Mouse (Mus musculus): ENCODE results near the gene Zbtb9.
"Not testable (repeated sequence)": the region's sequence is repeated elsewhere in the genome, so short reads cannot be mapped to it uniquely, and the experiment has no call there.

Gene Zbtb9

DNA sequence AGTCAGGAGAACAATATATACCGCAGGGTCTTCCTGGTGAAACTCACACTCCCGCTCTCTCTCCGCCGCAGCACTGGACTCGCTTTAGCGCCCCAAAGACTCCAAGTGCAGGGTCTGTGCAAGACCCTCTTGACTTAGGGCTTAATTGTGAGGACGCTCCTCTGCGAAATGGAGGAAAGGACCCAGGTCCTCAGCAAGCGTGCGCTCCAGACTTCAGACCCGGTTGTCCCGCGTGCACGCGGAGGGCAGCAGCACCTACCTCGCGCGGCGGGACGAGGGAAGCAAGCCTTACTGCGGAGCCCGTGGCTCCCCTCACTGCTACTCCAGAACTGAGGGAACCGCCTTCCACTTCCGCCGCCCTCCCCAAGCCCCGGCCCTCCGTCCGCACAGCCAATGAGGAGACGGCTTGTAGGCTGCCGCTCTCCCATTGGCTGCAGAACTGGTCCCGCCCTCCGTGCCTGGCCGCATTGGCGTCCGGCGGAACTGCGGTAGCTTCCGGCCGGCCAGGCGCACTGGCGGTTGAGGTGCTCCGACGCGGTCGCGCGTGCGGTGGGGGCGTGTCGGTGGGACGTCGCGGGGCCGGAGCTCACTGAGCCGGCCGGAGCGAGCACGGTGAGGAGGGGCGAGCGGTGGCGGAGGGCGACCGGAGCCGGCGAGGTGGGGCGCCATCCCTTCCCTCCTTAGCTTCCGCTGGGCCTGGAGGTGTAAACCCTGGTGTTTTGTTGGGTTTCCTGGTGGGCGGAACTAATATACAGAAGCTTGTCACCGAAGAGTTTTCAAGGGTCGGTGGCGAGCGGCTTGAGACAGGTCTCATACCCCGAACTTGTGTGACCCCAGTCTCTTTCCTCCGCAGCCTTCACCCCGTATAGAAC lies at the start of gene Zbtb9:
Zbtb9 (plus strand) TSS at position 465 of the 872 bp plus-strand sequence.
- peak; percentile 94 to 95 for DNase-seq

DNA sequence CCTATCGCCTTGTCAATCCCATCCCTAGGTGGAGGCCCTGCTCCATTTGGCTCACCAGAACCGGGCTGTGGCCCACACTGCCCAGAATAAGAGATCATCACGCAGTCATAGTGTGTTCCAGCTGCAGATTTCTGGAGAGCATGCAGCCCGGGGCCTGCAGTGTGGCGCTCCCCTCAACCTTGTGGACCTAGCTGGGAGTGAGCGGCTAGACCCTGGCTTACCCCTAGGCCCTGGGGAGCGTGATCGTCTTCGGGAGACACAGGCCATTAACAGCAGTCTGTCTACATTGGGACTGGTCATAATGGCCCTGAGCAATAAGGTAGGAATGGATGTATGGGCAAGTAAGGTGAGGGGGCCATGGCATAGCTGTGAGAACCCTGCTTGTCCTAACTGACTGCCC lies 47.6 kb upstream of the Zbtb9 start:
- DNase-seq: not testable (repeated sequence)

DNA sequence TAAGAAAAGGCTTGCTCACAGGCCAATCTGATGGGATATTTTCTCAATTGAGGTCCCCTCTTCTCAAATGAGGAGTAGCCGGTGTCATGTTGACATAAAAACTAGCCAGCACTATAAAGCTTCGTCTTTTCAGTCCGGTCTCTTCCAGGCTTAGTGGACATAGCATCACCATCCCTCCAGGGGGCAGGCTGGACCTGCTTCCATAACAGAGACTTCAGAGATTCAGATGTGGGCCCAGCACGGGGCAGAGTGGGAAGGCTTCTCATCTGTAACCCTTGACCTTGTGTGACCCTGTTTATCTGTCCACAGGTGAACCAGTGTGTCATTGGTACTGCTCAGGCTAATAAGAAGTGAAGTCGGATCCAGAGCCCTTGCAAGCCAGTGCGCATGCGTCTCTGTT lies 41.2 kb upstream of the Zbtb9 start:
- DNase-seq: peak in 1 of 2 experiments; percentile 62

DNA sequence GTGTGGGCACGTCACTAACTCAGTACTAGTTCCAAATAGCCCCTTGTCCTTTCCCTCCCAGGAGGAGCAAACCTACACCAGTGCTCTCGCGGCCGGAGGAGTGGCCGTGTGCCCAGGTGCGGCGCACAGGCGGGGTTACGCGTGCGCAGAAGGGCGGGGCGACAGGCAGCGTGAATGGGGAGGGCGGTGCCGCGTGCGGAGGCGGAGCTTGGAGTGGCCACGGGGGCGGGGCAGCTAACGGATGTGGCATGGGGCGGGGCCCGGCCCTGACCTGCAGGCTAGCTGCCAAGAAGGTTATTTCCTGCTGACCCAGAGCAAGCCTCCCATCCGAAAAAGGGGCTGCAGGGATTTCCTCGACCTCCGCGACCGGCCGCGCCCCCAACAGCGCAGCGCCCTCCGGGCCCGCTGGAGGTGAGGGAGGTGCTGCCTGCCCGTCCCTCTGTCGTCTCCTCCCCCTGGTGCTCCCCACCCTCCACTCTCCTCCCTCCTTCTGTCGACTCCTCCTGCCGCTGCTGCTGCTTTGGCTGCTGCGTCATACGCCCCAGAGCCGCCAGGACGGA lies 40.0 kb upstream of the Zbtb9 start, which contains the start of gene Phf1:
Phf1 (plus strand) TSS at position 214 of the 560 bp plus-strand sequence.
- peak; percentile 96 to 99 for DNase-seq

DNA sequence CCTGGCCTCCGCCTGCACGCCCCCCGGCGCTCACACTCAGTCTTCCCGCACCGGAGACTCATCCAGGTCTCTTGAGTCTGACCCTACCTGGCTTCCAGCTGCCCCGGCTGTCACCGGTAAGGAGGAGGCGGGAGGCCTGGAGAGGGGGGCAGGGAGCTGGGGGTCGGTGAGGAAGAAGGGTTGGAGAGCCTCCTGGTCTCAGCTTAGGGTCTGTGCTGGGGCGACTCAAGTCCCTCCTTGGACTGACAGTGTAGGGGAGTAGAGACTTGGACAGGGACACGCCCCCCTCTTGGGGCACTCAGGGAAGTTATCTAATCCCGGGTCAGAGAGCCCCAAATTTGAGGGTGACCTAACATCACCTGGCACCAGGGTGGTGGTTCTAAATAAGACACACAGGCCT lies 39.5 kb upstream of the Zbtb9 start:
- DNase-seq: no peak

DNA sequence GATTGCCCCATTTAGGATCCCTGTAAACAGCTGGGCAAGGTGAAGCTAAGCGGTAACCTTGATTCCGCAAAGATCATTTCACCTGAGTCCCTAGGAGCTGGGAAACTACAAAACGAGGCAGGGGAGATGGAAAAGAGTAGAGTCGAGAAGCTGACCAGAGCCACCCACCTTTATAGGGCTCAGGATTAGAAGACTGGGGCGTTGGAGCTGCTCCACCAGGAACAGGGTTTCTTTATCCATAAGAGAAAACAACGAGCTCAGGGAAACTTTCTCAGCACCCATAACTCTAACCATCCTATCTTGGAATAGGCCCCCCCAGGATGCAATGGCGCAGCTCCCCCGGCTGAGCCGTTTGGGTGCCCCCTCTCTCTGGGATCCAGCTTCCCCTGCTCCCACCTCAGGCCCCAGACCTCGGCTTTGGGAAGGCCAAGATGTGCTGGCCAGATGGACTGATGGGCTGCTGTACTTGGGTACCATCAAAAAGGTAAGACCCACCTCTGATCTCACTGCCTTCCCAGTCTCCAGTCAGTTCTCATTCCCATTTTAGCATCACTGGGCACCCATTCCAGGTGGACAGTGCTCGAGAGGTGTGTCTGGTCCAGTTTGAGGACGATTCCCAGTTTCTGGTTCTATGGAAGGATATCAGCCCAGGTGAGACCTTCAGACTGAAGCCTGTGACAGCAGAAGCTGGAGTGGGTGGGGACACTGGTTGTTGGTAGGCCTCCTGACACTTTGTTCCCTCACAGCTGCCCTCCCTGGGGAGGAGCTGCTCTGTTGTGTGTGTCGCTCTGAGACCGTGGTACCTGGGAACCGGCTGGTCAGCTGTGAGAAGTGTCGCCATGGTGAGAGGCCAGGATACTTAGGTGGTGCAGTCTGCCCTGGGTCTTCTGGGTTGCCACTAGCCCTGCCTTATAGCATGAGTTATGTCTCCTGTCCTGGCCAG lies 38.8 kb upstream of the Zbtb9 start:
- DNase-seq: no peak

DNA sequence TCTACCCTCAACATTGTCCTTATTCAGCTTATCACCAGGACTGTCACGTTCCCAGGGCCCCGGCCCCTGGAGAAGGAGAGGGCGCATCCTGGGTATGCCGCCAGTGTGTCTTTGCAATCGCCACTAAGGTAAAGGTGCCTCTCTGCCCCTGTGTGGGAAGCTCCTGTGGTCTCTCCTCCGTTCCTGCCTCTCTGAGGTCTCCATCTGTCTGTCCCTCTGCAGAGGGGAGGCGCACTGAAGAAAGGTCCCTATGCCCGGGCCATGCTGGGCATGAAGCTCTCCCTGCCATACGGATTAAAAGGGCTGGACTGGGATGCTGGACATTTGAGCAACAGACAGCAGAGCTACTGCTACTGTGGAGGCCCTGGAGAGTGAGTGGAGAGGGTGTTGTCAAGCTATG lies 37.9 kb upstream of the Zbtb9 start:
- no peak for DNase-seq

DNA sequence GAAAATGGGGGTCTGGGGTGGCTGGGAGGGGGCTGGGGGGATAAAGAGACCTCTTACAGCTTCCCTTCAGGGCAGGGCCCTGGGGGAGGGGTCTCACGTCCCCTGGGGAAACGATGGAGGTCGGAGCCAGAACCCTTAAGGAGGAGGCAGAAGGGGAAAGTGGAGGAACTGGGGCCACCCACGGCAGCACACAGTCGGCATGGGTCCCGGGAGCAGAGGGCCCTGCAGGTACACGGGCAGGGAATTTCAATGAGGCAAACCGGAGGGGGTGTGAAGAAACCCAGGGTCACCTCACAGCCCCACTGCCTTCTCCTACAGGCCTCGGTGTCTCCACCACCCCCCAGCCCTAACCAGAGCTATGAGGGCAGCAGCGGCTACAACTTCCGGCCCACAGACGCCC lies 36.5 kb upstream of the Zbtb9 start:
- DNase-seq: no peak

DNA sequence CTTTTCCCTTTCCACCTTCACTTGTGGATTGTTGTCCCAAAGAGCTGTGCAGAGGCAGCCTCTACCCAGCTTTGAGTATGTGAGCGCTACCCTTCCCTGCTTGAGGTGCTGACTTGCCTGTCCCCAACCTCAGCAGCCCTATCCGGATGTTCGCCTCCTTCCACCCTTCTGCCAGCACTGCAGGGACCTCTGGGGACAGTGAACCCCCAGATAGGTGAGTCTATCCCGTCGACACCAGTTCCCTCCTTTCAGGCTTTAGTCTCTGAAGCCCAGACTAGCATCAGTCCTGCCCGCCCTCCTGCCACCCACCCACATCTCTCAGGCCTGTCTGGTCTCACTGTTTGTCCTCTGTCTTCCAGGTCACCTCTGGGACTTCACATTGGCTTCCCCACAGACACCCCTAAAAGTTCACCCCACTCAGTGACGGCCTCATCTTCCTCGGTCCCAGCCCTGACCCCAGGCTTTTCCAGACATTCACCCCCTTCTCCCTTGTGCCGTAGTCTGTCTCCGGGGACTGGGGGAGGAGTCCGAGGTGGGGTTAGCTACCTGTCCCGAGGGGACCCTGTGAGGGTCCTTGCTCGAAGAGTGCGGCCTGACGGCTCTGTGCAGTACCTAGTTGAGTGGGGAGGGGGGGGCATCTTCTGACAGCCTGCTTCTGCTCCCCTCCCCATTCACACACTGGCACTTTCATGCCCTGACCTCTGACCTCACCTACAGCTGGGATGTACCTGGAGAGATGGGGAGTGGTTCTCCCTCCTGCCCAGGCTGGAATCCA lies 35.9 kb upstream of the Zbtb9 start:
- DNase-seq: no peak

DNA sequence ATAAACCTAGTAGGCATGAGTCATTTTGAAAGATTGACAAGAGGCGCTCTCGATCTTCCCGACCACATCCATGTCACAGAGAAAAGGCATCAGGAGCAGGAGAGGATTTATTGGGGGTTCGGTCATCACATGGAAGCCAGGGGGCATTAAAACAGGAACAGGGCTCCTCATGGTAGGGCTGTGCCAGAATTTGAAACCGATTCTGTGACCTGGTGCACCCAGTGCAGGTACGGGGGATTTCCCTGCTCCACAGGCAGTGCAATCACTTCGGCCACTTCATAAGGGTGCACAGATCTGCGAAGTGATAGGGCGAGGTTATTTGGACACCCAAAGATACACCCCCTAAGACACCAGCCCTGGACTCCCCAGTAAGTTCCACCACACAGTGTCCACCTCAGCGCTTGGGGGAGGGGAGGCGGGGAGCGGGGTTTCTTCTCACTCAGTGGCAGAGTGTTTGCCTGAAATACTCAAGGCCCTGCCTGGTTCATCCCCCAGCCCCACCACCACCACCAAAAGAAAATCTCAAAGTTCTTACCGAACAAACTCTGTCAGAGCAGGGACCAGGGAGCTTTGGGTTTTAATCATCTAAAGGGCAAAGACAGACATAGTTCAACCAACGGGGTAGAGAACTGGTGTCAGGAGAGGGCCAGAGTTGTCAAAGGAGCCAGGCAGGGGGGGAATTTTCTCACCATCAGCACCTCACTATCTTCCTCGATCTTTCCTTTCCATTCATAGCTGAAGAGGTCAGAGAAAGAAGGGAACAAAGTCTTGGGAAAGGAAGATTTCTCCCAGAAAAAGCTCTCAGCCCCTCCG lies 34.9 kb upstream of the Zbtb9 start:
- no peak for DNase-seq

DNA sequence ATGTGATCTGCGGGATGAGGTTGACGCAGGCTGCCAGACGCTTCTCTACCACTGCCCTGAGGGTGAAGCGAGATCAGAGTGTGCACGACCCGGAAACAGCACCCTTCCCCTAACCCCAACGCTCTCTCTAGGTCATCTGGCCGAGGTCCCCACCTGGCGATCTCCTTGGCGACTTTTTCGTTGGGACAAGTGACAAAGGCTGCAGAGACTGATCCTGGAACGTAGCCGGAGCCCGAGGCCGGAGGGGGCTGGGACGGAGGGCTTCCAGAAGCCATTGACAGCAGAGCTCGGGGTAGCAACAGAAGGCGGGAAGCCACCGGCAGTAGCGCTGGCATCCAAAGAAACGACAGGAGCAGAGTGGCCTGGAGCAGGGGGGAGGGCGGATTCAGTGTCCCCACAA lies 34.2 kb upstream of the Zbtb9 start:
- peak in 1 of 2 experiments; percentile 35 for DNase-seq

DNA sequence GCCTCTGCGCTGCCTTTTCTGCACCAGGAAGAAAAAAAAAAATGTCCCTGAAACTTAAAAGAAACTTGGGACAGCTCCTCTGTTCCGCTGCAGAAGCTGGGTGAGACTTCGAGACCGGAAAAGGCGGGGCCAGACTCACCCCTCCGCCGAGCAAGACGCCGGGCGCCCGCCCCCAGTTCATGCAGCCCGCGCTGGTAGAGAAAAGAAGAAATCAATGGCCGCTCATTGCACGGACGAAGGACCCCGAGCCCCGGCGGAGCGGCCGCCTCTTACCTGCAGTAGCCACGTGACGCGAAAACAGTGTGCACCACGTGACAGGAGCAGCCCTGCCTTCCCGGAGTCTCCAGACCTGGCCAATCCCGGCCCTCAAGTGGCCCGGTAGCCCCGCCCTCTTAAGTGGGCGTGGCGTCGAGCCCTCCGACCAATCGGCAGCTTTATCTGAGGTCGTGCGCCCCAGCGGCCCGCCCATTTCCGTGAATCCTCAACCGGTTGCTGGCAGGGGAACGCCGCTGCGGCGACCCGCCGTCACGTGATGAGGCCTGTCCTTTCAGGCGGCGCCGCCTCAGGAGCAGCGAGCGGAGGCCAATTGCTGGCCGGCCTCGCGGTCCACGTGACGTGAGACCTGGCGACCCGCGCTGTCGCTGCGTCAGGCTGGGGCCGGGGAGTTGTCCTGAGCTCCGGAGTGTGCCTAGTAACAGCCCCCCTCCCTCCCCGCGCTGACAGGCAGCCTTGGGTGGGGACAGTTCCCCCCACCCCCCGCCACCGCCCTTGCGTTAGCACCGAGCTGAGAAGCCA lies 33.6 kb upstream of the Zbtb9 start, which contains the start of gene Cuta:
Cuta (minus strand) TSS at position 392 of the 795 bp plus-strand sequence.
- peak; percentile 100 for DNase-seq

DNA sequence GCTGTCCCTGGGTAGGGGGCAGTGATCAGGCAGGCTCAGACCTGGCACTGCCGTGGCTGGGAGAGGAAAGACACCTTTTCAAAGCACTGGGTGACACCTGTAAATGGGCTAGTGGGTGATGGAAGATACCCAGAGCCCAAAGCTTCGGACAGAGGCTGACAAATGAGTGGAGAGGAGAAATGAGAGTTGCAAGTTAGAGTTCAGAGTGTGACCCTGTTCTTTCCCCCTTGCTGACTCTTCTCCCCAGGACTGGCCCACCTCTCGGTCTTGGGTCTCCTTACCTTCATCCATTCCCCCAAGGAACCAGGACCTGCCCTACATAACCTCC lies 33.0 kb upstream of the Zbtb9 start:
- no peak for DNase-seq

DNA sequence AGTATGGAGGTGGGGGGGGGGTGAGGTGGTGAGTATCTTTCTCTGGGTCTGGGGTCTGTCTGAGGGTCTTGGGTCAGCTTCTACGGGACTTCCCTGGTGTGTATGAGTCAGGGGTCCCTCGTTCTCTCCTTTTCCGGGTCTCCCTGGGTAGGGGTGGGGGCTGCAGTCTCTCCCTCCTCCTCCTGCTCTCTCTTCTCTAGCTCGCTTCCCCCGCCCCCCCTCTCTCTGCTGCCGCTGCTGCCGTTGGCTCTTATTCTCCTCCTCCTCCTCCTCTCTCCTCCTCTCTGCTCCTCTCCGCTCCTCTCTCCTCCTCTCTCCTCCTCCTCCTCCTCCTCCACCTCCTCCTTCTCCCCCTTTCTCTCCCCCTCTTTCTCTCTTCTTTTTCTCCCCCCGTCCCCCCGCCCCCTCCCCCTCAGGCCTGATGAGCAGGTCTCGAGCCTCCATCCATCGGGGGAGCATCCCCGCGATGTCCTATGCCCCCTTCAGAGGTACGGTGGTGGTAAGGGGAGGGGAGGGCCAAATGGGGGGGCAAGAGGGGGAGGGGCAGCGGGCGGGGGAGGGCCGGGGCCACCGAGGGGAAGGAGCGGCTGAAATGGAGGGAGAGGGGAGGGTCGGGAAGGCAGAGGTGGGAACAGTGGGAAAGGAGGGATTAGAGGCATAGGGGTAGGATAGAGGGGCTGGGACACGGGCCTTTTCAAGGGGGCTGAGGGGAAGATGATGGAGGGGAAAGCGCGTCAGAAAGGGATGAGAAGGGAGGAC lies 31.8 kb upstream of the Zbtb9 start, which contains the start of gene Syngap1:
Syngap1 (plus strand) TSS at position 223 of the 759 bp plus-strand sequence.
- DNase-seq: no peak

DNA sequence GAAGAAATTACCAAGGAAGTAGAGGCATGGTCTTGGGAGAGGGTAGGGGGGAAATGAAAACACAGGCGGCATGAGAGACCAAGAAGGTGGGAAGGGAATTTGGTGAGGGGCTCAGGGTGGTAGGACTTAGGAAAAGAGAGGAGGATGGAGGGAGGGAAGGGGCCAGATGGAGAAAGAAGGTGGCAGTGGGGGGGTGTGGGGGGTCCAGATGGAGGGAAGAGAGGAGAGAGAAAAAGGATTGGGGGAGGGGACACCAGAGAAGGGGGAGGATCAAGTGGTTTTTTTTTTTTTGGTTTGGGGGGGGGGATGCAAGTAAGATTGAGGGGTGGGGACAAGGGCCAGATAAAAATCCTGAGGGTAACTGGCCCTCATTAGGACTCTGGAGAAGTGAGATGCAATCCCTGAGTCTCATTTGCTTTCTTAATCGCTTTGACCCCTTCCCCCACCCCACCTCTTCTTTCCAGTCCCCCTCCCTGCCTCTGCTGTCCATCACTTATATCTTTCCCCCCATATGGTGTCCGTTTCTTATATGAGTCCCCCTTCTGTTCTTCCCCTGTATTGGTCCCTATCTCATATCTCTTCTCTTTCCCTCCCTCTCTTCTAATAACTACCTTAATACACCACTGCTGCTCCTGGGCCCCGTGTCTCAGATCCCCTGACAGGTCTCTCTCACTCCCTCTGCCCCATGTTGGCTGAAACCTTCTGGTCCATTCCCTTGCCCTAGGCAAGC lies 31.0 kb upstream of the Zbtb9 start:
- no peak for DNase-seq

DNA sequence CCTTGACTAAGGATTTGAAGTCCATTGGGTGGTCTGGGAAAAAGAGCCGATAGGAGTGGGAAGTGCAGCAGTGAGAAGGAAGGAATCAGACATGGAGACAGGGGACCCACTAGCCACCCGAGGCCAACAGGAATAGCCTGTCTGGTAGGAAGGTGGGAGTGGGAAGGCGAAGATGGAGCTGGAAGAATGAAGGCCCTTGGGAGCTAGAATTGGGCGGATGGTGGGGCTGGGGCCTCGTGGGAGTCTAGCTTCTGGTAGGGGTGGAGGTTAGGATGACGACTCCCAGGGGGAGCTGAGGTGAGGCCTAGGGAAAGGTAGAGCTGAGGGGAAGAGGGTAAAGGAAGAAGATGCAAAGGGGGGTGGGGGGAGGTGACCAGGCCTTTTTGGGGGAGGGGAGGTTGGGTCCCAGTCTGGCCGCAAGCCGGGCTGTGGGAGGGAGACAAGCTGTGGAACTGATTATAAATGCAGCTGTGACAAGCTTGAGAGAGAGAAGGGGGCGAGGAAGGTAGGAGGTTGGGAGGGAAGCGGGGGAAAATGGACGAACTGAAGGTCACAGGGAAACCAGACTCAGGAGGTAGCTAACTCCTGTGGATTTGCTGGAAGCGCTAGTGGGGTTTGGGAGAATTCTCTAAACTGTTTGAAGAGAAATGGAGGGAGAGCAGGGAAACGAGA lies 27.0 kb upstream of the Zbtb9 start:
- no peak for DNase-seq

DNA sequence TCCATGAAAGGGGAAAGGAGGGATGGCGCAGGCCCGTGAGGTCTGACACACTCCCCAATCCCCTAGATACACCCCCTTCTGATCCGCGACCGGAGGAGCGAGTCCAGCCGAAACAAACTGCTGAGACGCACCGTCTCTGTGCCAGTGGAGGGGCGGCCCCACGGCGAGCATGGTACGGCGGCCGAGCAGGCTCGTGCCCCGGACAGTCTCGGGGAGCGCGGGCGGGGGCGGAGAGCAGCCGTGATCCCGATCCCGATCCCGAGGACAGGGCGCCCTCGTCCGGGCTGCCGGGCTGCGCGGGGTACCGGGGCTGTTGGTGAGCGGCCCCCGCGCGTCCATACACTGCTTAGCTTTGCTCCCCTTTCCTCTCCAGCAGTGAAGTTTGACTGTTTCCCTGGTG lies 26.4 kb upstream of the Zbtb9 start:
- peak; percentile 82 to 85 for DNase-seq

Data from kidney, adult 8-10 months (tissue).